Mouse (Mus musculus): ENCODE measurements around the gene Ddx55. TPM values are rescaled to one million over a fixed set of nuclear protein-coding genes. Genes with fewer than 3 reads are reported as not detected.

The Ddx55 gene
- polyA plus RNA-seq (2014; fragmentation: Illumina TruSeq; extraction: RNeasy Lipid Tissue Mini Kit (QIAGEN cat#74804); ENCODE audit: insufficient read depth, low read depth, low replicate concordance): 7.3 TPM

DNA sequence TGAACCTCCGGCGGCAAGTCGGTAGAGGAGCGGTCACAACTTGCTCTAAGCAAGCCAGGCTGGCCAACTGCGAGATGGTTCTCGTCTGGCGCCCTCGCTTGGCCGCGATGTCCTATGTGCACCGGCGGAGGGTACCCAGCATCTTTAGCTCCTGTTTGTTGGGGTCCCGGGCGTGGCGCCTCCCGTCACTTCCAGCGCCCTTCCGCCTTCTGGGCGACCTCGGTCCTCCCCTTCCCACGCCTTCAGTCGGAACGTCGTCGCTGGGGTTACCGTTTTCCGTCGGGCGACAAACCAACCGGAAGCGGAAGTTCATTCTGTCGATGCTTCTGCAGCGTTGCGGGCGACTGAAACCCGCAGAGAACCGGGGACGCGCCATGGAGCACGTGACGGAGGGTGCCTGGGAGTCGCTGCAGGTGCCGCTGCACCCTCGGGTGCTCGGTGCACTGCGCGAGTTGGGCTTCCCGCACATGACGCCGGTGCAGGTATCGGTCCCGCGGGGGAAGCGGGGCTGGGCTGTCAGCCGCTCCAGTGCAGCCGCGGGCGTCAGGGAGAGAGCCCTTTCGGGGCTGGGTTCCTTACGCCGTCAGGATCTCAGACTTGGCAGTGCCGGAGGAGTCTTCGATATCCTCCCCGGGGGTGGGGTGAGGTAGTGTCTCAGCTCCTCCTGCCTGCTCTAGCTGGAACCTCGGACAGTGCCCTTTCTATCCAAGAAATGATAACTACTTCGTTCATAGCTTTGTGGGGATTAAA, at the start of gene Ddx55:
Ddx55 (plus strand) TSS at position 307 of the 750 bp plus-strand sequence.

GRCm38 (mm10) chr5:124530655-124531582, 21.7 kb upstream of the Ddx55 start, which contains the start of gene Rilpl1:
Gene Rilpl1, minus strand, starts transcription at chr5:124531391.

GRCm38 (mm10) chr5:124540383-124540786, 12.3 kb upstream of the Ddx55 start, which contains the start of gene Tmed2:
Gene Tmed2, plus strand, starts transcription at chr5:124540695.

DNA sequence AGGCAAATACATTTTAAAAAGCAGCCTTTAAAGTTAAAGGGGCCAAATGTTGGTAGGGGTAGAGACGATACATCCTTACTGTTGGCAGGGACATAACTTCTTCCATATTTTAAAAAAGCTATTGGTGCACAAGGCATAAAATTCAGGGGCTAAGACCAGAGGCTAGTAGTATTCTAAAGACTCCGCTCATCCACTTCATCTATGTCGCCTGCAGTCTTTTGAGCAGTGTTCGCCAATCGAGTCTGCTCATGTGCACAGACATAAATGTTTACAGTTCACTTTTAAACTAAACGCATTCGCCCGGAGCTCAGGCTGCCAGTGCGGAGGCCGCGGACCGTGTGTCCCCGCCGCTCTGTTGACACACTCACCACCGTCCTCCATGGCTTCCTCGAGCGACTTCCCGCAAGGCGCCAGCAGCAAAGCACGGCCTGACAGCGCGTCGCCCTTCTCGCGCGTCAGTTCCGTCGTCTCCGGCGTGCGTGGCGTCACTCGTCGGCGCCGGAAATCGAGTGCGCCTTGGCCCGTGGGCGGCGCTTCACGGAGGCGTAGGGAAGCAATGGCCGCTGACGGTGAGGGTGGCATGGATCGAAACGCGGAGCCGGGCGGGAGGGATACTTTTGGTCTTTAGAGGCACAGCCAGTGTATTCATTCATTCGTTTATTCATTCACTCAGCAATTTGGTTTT, 26.1 kb downstream of the Ddx55 start, which contains the start of the genes Eif2b1 and Gtf2h3:
Eif2b1 (minus strand) TSS at position 499 of the 685 bp plus-strand sequence.
Gtf2h3 (plus strand) TSS at position 508 of the 685 bp plus-strand sequence.

Other genes starting within 250 kb of the Ddx55 start
- 1.3 TPM for gene Mphosph9, start 224.9 kb upstream of the Ddx55 start, polyA plus RNA-seq (2014; fragmentation: Illumina TruSeq; extraction: RNeasy Lipid Tissue Mini Kit (QIAGEN cat#74804); ENCODE audit: insufficient read depth, low read depth, low replicate concordance)
- gene 2810006K23Rik, start 224.8 kb upstream of the Ddx55 start, polyA plus RNA-seq (2014; fragmentation: Illumina TruSeq; extraction: RNeasy Lipid Tissue Mini Kit (QIAGEN cat#74804); ENCODE audit: insufficient read depth, low read depth, low replicate concordance): 7.3 TPM
- gene Cdk2ap1, start 189.8 kb upstream of the Ddx55 start, polyA plus RNA-seq (2014; fragmentation: Illumina TruSeq; extraction: RNeasy Lipid Tissue Mini Kit (QIAGEN cat#74804); ENCODE audit: insufficient read depth, low read depth, low replicate concordance): 79.2 TPM
- 8.9 TPM for gene Sbno1, start 126.9 kb upstream of the Ddx55 start, polyA plus RNA-seq (2014; fragmentation: Illumina TruSeq; extraction: RNeasy Lipid Tissue Mini Kit (QIAGEN cat#74804); ENCODE audit: insufficient read depth, low read depth, low replicate concordance)
- gene Kmt5a, start 112.9 kb upstream of the Ddx55 start, polyA plus RNA-seq (2014; fragmentation: Illumina TruSeq; extraction: RNeasy Lipid Tissue Mini Kit (QIAGEN cat#74804); ENCODE audit: insufficient read depth, low read depth, low replicate concordance): 25.3 TPM
- gene Rilpl2, start 74.5 kb upstream of the Ddx55 start, polyA plus RNA-seq (2014; fragmentation: Illumina TruSeq; extraction: RNeasy Lipid Tissue Mini Kit (QIAGEN cat#74804); ENCODE audit: insufficient read depth, low read depth, low replicate concordance): 23.6 TPM
- 8.3 TPM for gene Snrnp35, start 69.7 kb upstream of the Ddx55 start, polyA plus RNA-seq (2014; fragmentation: Illumina TruSeq; extraction: RNeasy Lipid Tissue Mini Kit (QIAGEN cat#74804); ENCODE audit: insufficient read depth, low read depth, low replicate concordance)
- 21.6 TPM for gene Rilpl1, start 21.5 kb upstream of the Ddx55 start, polyA plus RNA-seq (2014; fragmentation: Illumina TruSeq; extraction: RNeasy Lipid Tissue Mini Kit (QIAGEN cat#74804); ENCODE audit: insufficient read depth, low read depth, low replicate concordance)
- 274 TPM for gene Tmed2, start 12.2 kb upstream of the Ddx55 start, polyA plus RNA-seq (2014; fragmentation: Illumina TruSeq; extraction: RNeasy Lipid Tissue Mini Kit (QIAGEN cat#74804); ENCODE audit: insufficient read depth, low read depth, low replicate concordance)
- 16.1 TPM for gene Eif2b1, start 26.3 kb downstream of the Ddx55 start, polyA plus RNA-seq (2014; fragmentation: Illumina TruSeq; extraction: RNeasy Lipid Tissue Mini Kit (QIAGEN cat#74804); ENCODE audit: insufficient read depth, low read depth, low replicate concordance)
- gene Gtf2h3, start 26.3 kb downstream of the Ddx55 start, polyA plus RNA-seq (2014; fragmentation: Illumina TruSeq; extraction: RNeasy Lipid Tissue Mini Kit (QIAGEN cat#74804); ENCODE audit: insufficient read depth, low read depth, low replicate concordance): 12.4 TPM
- gene Atp6v0a2, start 75.7 kb downstream of the Ddx55 start, polyA plus RNA-seq (2014; fragmentation: Illumina TruSeq; extraction: RNeasy Lipid Tissue Mini Kit (QIAGEN cat#74804); ENCODE audit: insufficient read depth, low read depth, low replicate concordance): 14.5 TPM
- gene Dnah10, start 172.2 kb downstream of the Ddx55 start, polyA plus RNA-seq (2014; fragmentation: Illumina TruSeq; extraction: RNeasy Lipid Tissue Mini Kit (QIAGEN cat#74804); ENCODE audit: insufficient read depth, low read depth, low replicate concordance): 1.9 TPM

Data from lung, adult 10 weeks (tissue).